Mouse (Mus musculus) left cerebral cortex, adult 8-10 months (tissue): ENCODE data around the gene Usp35. TPM values are rescaled to one million over a fixed set of nuclear protein-coding genes. Genes with fewer than 3 reads are reported as not detected.

Experiments used
- DNase-seq, 2 experiments: peaks; one replicate each; pipeline ENCODE4 v3.0.0; 2022; ENCODE audit warnings: low spot score in 2 of 2
- total RNA-seq, 4 experiments: library from RNA; stranded (reverse); gene quantifications; 2 replicates each; pipeline ENCODE4 v1.2.4; 2022

Gene Usp35
- 10 to 100 TPM; 19.3 to 25.4 (median 22.6) TPM for total RNA-seq

DNA sequence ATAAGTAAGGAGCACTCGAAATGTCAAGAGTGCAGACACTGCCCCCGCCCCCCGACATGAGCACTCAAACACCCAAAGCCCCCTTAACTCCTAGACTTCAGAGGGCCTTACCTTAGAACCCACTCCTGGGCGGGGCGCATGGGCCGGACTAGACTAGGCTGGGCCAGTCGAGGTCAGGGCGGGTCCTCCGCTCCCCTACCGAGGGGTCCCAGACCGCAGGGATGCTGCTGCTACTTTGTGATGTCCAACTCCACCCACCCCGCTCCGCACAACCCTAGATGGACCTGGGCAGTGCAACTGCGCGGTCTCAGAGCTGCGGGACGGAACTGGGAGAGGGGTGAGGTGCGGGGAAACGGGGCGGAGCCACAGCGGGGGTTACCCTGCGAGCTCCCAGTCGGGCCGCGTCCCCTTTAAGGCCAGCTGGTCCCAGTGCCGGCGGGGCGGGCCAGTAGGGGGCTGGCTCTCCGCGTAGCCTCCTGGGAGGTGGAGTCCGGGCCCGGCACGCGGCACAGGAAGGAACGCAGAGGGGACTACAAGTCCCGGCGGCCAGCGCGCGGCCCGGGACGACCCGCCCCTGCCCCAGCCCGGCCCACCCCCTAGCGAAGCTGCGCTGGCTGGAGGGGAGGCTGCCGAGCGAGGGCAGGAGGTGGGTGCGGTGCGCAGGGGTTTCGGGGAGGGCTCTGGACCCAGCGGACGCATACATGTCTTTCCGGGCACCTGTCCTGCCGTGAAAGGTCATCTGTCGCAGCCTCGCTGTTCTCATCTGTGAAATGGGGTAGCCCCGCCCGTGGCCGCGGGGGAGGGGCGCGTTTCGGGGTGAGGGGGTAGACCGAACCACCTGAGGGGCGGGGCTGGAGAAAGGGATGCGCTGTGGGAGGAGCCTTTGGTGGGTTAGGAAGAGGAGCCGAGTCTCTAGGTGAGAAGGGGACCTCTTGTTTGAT is at the start of gene Usp35, which contains the start of gene Kctd21:
Gene Usp35, minus strand, starts transcription at position 295 of the 941 bp plus-strand sequence.
Gene Kctd21, plus strand, starts transcription at position 602 of the 941 bp plus-strand sequence.
- peak; percentile 82 to 95 for DNase-seq

DNA sequence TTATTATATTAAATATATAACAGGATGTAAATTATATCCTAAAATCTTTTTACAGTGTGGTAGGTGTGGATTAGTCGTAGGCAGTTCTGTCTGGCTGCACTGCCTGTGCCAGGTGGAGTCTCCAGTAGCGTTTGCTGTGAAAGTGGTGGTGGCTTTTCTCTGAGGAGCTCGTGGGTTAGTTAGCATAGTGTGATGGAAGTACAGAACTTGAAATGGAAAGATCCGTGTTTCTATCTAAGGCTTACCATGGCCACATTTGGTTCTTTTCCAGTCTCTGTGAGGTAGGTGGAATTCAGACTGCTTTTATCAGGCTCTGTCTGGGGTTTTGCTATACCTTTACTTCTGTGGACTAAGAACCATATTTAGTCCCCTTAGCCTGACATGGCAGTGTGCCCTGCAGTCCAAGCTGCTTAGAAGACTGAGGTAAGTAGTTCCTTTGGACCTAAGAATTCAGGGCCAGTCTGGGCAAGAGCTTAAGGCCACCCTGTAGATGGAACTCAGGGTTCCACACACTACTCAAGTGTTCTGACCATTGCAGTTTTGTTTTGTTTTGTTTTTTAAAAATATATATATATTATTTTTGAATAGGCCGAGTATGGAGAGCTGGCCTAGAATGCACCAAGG is 48.8 kb upstream of the Usp35 start:
- DNase-seq: no peak

DNA sequence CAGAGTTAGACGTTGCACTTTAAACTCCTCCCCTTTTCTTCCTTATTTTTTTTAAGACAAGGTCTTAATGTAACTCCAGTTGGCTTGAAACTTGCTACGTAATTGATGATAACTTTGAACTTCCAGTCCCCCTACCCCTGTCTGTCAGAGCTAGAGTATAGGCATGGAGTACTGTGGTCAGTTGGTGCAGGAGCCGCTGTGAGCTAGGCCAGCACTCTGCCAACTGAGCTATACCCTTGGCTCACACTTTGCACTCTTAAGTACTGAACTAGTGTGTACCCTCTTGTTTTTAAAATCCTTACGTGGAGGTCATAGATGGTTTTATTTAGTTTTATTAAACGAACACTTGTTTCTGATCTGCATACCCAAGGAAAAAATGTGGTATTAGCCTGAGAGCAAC is 47.5 kb upstream of the Usp35 start:
- no peak for DNase-seq

DNA sequence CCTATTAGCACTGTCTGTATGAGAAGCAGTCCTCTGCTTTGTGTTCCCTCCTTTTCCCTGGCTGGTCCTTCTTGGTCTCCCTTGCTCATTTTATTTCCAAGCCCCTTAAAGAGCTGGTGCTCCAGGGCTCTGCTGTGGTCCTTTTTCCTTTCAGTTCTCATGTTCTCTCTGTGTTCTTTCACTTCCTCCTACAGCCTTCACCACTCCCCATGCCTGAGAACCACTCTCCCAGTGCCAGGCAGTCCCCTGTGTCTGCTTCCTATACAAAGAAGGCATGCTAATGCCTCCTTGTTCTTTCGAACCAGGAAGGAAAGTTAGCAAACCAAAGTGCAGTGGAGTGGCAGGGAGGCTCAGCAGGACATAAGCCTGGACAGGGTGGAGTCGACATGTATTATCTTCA is 44.1 kb upstream of the Usp35 start:
- DNase-seq: no peak

DNA sequence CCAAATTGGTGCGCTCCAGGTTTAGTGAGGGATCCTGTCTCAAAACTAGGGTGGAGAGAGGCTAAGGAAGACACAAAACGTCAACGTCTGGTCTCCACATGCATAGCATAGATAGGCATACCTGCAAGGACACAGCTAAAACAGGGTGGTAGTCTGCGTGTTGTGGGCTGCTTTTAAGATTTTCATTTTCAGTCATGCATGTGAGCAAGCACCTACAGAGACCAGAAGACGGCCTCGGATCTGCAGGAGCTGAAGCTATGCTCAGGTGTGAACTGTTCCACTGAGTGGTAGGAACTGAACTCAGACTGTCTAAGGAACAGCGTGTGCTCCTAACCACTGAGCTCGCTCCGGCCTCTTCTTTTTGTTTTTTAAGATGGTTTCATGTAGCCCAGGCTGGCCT is 43.3 kb upstream of the Usp35 start:
- DNase-seq: no peak

DNA sequence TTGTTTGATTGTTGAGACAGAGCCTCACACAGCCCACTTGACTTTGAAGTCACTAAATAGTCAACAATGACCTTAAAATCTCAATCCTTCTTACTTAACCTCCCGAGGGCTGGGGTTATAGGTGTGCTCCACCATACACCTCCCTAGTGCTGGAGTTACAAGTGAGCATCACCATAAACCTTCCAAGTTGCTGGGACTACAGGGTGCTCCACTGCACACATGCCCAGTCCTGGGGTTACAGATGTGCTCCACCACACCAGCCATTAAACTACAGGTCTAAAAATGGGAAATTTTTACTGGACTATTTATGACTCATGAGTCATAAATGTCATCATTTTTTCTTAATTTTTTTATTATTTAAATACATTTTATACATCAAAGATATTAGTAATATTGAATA is 34.1 kb upstream of the Usp35 start:
- no peak for DNase-seq

DNA sequence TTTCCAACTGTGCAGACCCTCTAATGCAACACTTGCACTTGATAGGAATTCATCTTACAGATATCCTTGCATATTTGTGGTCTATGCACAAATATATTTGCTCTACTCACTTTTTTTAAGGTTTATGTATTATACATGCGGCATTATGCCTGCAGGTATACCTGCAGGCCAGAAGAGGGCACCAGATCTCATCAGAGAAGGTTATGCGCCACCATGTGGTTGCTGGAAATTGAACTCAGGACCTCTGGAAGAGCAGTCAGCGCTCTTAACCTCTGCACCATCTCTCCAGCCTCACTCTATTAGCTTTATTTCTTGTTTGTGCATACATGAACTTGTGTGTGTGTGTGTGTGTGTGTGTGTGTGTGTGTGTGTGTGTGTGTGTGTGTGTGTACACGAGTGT is 29.6 kb upstream of the Usp35 start:
- no peak for DNase-seq

DNA sequence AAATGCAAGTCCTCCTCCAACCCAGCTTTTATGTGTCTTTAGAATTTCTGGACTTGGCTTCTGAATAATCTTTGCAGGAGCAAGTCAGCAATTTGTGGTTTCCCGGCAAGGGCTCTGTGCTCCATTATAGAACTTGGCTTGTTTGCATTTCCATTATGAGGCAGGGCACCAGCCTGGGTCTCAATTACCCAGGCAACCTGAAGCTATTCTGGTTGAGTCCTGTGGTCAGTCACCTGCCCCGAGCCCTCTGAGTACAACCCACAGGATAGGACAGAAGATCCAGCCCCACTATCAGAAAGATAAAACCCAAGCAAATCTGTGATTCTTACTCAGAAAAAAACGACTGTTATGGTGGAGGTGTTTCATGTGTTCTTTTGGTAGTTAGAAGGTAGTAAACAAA is 29.1 kb upstream of the Usp35 start:
- no peak for DNase-seq

DNA sequence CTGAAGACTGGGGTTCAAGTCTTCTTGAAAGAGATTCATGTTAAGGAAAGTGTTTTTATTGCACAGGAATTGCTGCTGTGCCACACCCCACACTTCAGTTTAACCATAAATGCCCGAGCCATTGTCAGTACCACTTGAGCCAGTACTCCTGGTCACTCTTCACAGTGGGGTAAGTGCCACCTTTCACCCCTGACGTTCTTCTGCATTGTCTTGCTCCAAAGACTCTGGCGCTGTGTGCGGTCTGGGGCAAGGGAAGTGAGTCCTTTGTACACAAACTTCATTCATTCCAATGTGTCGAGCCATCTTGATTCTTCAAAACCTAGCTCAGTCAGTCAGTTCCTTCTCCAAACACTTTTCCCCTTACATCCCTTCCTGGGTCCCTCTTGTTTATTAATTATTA is 28.3 kb upstream of the Usp35 start:
- no peak for DNase-seq

DNA sequence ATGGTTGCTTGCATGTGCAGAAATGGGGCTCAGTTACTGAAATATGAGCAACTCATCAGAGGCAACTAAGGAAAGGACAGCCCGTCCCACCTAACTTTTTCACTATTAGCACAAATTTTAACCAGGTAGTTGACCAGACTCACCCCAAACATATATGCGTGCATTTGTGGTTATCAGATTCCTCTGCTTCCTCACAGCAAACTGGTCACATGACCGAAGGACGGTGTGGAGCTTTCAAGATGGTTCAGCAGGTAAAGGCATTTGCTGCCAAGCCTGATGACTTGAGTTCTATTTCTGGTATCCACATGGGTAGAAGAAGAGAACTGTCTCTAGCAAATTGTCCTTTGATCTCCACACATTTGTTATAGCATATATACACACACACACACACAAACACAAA is 26.5 kb upstream of the Usp35 start:
- DNase-seq: no peak

DNA sequence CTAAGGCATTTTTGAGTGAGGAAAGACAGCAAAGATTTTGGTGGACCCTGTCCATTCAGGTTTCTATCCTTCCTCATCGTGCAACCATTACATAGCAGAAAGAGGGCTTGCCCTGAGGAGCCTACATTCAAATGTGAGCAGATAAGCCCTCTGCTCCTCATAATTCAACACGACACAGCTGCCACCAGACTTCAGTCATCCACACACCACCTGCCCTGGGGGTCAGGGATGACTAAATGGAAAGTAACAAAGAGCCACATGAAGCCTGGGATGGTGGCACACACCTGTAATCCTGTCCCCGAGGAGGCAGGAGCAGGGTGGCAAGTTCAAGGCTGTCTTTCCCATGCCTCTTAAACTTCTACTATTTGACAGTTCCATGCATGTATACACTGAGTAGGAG is 26.0 kb upstream of the Usp35 start:
- DNase-seq: no peak

DNA sequence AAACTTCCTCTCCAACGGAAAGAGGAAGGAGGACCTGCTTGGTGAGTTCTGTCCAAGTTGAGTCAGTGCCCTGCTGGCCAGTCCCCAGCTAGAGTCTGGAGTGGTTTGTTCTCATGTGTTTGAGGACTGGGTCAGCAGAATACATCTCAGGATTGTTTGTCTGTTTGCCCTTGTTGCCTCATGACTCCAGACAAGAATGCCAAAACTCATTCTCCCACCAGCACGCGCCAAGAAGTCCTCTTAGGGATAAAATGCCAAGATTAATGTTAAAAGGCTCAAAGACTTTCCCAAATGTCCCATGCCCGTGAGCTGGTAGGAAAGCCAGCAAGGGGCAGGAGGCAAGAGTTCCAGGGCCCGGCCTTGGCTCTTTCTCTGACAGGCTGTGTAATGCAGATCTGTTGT is 25.1 kb upstream of the Usp35 start:
- DNase-seq: peak in 1 of 2 experiments; percentile 45

DNA sequence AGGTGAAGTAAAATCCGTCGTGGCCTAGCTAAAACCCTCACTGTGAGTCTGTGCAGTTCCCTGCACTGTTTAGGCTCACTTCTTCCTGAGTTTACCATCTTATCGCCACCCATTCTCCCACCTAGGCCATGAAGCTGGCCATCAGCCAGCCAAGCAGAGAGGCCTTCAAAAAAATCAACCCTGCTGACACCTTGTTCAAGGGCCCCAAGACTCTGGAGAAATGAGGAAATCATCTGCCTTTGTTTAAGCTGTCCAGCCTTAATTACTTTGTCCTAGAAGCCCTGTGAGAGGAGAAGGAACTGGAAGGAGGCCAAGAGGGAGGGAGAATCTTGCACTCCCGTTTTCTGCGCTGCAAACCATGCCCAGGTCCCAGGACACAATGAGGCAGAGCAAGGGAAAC is 24.4 kb upstream of the Usp35 start:
- no peak for DNase-seq

DNA sequence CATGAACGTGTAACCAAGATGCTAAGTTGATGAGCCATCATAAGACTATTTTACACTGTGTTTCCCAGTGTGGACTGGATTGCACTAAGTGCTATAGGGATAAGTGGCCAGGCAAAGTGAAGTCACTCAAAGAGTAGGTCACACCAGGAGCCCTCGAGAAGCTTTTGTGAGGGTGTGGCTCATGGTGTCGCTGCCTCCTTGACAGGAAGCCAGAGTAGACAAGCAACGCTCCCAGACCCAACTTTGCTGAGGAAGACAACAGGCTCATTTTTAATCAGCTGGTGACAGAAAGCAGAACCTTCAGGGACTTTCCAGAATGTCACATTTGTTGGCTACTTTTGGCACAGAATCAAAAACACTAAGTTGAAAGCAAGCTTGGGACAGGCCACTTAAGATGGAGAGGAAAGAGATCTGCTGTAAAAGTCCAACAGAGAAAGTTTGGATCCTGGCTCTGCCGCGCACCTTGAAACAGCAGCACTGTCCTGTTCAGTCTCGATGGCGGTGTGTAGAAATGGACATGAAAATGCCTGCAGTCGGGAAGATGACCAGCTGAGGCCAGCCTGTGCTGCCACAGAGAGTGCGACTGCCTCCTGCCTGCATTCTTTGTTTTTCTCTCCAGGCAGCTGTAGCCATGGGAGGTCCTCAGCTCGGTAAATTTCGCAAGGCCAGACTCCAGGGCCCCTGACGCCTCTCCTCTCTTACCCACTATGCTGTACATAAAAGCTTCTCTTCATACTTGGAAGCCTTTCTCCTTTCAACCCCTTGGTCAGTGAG is 23.4 kb upstream of the Usp35 start:
- no peak for DNase-seq

DNA sequence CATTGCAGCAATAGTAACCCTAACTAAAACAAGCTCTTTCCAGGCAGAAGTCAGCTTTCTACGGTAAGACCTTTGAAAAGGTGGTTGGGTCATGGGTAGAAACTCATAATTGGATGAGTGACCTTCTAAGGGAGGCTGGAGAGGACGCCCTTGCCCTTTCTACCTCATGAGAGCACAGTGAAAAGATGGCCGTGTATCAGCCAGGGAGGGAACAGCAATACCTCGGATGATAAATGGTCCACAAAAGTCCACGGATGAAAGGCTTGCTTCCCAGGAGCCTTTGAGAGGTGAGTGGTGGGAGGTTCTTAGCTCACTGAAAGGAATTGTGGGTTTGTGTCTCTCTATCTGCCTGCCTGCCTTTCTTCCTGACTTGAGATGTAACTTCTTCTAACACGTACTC is 21.5 kb upstream of the Usp35 start:
- DNase-seq: no peak

DNA sequence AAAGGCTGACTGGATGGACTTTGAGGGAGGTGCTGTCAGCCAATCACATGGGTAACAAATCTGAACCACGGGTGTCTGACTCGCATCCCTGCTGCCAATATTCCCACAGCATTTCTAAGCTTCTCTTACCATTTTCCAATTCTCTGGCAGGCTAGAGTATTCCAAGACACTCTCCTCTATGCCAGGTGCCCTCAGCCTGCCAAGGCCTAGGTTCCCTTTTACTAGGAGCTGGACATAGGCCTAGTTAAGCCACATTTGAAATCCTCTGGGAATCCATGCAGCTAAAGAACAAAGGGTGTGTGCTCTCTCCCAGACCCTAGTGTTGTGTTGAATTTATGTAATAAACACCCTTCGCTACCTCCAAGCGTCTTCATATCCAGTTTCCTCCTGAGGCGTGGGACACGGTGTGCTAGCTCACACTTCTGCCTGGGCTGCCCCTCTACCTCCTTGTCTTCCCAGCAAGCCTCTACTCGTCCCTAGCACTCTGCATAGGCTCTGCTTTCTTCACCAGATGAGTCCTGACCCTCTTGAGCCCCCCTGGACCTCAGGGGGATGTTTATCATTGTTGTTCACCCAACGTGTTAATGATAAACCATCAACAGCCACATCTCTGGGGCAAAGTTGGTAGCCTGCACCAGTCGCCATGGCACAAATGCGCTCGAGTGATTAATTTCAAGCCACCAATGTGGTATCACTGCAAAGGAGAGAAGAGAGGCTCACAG is 20.1 kb upstream of the Usp35 start:
- DNase-seq: no peak

DNA sequence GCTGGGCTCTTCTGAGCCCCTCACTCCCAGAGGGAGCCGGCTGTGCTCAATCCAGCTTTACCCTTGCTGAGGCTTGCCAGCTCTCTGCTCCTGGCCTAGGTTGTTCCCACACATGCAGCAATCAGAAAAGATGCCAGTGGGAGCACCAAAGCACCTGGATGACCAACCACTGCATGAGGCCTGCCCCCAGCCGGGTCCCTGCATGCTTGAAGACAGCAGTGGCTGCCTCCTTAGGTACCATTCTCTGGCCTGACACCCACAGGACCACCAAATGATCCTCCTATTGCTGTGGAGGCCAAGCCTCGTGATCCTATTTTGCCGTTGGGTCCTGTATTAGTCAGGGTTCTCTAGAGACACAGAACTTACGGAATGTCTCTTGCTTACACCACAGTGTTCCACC is 19.1 kb upstream of the Usp35 start:
- DNase-seq: no peak

DNA sequence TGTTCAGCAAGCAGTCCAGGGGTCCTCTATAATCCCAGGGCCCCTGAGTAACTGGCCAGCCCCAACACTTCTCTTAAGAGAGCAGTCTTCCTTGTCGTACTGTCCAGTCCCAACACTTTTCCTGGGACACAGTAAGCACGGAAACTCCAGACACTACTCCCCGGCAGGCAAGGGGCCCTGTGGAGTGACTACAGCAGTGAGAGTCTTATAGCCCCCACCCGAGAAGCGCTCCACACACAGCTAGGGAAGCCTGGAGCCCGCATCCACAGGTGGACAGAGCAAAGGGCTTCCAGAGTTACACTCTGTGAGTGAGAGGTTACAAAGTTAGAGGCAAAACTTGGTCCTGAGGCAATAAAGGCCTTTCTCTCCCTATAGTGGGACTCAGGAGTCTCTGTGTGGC is 17.6 kb upstream of the Usp35 start:
- DNase-seq: no peak

DNA sequence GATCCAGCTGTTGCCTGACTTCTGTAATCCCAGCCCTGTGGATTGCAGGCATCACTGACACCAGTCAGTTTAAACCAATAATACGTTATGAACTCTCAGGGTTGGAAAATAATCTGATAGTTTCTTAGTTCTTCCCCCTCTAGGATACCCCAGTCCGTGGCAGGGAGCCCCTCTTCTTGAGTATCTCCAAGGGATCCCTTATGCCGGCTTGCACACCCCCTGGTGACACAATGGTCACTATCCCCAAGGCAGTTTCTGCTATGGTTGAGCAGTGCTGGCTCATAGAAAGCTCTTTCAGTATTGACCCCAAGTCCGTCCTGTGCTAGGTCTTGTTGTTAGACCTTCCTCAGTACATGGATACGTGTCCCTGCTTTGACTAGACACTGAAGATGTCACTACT is 17.0 kb upstream of the Usp35 start:
- no peak for DNase-seq

DNA sequence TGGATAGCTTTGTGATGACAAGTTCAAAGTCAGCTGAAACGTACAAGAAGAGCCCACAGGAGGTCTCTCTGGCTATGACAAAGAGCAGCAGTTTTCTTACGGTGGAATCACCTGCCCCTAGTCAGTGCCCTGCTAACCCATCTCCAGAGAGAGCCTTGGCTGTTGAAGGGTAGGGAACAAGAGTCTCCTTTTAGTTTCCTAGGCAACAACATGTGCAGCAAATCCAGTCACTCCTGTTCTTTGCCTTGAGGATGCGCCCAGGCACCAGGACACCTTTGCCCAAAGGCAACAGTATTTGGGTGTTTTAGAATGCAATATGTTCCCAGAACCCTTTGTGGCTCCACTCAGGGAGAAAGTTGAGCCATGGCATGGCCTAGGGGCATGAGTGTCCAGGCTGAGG is 16.5 kb upstream of the Usp35 start:
- no peak for DNase-seq

DNA sequence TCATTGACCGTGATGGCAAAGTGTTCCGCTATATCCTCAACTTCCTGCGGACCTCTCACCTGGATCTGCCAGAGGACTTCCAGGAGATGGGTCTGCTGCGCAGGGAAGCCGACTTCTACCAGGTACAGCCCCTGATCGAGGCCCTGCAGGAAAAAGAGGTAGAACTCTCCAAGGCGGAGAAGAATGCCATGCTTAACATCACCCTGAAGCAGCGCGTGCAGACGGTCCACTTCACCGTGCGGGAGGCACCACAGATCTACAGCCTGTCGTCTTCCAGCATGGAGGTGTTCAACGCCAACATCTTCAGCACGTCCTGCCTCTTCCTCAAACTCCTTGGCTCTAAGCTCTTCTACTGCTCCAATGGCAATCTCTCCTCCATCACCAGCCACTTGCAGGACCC is 15.6 kb upstream of the Usp35 start:
- DNase-seq: no peak

DNA sequence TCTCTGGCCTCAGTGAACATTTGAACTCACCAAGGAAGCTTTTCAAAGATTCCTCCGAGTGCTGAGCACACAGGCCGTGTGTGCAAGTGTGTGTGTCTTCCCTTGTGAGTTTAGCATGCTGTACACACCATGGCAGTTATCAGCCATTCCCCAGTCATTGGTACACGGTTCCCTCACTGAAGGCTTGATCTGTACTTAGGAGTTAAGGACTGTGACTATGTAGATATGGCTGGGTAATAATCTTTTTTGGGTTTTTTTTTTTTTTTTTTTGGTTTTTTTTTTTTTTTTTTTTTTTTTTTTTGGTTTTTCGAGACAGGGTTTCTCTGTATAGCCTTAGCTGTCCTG is 15.0 kb upstream of the Usp35 start:
- no peak for DNase-seq
